Mouse (Mus musculus) G1E (cell line): Measurements from ENCODE around the gene 4921539E11Rik. TPM values are rescaled to one million over a fixed set of nuclear protein-coding genes. Genes with fewer than 3 reads are reported as not detected.

Experiments
- ATAC-seq: 2 replicates; pipeline ENCODE4 v1.8.0; 2016; ENCODE audit warnings: mild to moderate bottlenecking; ENCODE audit not compliant: insufficient number of reproducible peaks, poor library complexity, low FRiP score, severe bottlenecking; ENCODE audit errors: extremely low read depth
- DNase-seq: peaks from one replicate; pipeline ENCODE4 v3.0.0; 2012; ENCODE audit warnings: low spot score
- H3K27me3 ChIP-seq: 2 replicates; pipeline ENCODE4 v1.6.1; 2012; ENCODE audit warnings: mild to moderate bottlenecking, low read length, inconsistent platforms; ENCODE audit not compliant: insufficient read depth
- H3K36me3 ChIP-seq: replicated peaks from 2 replicates; pipeline ENCODE3; 2012; ENCODE audit warnings: mild to moderate bottlenecking, inconsistent platforms
- H3K4me1 ChIP-seq: 2 replicates; pipeline ENCODE4 v1.6.1; 2012; ENCODE audit warnings: low read depth, low read length, inconsistent platforms, mixed read lengths; ENCODE audit not compliant: insufficient read depth
- H3K4me3 ChIP-seq: 2 replicates; pipeline ENCODE4 v1.5.1; 2012; ENCODE audit warnings: low read depth, mild to moderate bottlenecking, inconsistent platforms, low read length, moderate library complexity, mixed read lengths
- H3K9me3 ChIP-seq: replicated peaks from 2 replicates; pipeline ENCODE4 v1.6.1; 2012; ENCODE audit warnings: inconsistent platforms
- CTCF ChIP-seq: IDR thresholded peaks from 2 replicates; pipeline ENCODE4 v1.5.1; 2012; ENCODE audit warnings: low read depth, low read length, inconsistent platforms, mixed read lengths
- GATA1 ChIP-seq: IDR thresholded peaks from 2 replicates; pipeline ENCODE4 v1.6.1; 2012; ENCODE audit warnings: borderline replicate concordance, low read length, inconsistent platforms, mixed read lengths
- GATA2 ChIP-seq: IDR thresholded peaks from 2 replicates; pipeline ENCODE4 v1.6.1; 2012; ENCODE audit warnings: low read depth, low read length, inconsistent platforms, borderline replicate concordance
- POLR2AphosphoS5 ChIP-seq: IDR thresholded peaks from 2 replicates; pipeline ENCODE4 v1.6.1; 2012; ENCODE audit warnings: low read depth, low read length, inconsistent platforms; ENCODE audit not compliant: insufficient replicate concordance
- TAL1 ChIP-seq: conservative IDR thresholded peaks from 2 replicates; pipeline ENCODE4 v1.6.1; 2012; ENCODE audit warnings: low read depth, low read length, inconsistent platforms, mixed read lengths
- polyA plus RNA-seq: library from polyadenylated mRNA; stranded (reverse); fragments of >175 nt; gene quantifications from 2 replicates; pipeline ENCODE4 v1.2.3, GENCODE M21; 2012
- total RNA-seq, 2 experiments: library from RNA; stranded (forward) in 1 of 2; stranded (reverse) in 1 of 2; fragments of 200-1000 nt in 1 of 2; fragments of >200 nt in 1 of 2; fragmentation: Nextera tagmentation in 1 of 2; gene quantifications; 2 replicates each; pipeline ENCODE4 v1.2.3; 2014 to 2017

4921539E11Rik gene
- total and polyA plus RNA-seq, 3 experiments: 0.22 TPM; not detected in 2

- no peak for DNase-seq
- Histone ChIP-seq H3K4me3 (no peak overlapping the region), H3K9me3 (no peaks in the 10 kb centered on the region)
These were observed 17.6 kb downstream of the 4921539E11Rik start for GRCm38 (mm10) chr4:103273021-103273420.

GRCm38 (mm10) chr4:103269336-103269735 is 21.3 kb downstream of the 4921539E11Rik start:
- TF ChIP-seq GATA2 (no peak), POLR2AphosphoS5 (no peak), TAL1 (no peak), GATA1 (no peak), CTCF (no peak)
- no peak for DNase-seq
- Histone ChIP-seq H3K4me3 (no peak overlapping the region), H3K9me3 (no peaks in the 10 kb centered on the region), H3K4me1 (no peaks in the 10 kb centered on the region), H3K27me3 (no peaks in the 10 kb centered on the region), H3K36me3 (no peaks in the 10 kb centered on the region)
- no peak; the same call in 1 of the 2 replicates for ATAC-seq

More at GRCm38 (mm10) chr4:103273021-103273420, 17.6 kb downstream of the 4921539E11Rik start:
- no peak for TF ChIP-seq TAL1
- TF ChIP-seq GATA1: no peak
- no peak for TF ChIP-seq CTCF
- TF ChIP-seq POLR2AphosphoS5: no peak
- no peak for TF ChIP-seq GATA2
- no peak for ATAC-seq
- Histone ChIP-seq H3K27me3 (no peaks in the 10 kb centered on the region), H3K4me1 (no peaks in the 10 kb centered on the region), H3K36me3 (no peaks in the 10 kb centered on the region)

GRCm38 (mm10) chr4:103265166-103265565 is 25.5 kb downstream of the 4921539E11Rik start:
- no peaks in the 10 kb centered on the region for H3K36me3 ChIP-seq
- ATAC-seq: no peak
- no peaks in the 10 kb centered on the region for H3K9me3 ChIP-seq
- TF ChIP-seq POLR2AphosphoS5: no peak
- no peak for TF ChIP-seq TAL1
- no peak for TF ChIP-seq GATA1
- no peak for TF ChIP-seq CTCF
- no peak for TF ChIP-seq GATA2
- DNase-seq: no peak
- no peaks in the 10 kb centered on the region for H3K4me1 ChIP-seq
- no peak overlapping the region for H3K4me3 ChIP-seq
- H3K27me3 ChIP-seq: no peaks in the 10 kb centered on the region

- Histone ChIP-seq H3K27me3 (no peaks in the 10 kb centered on the region), H3K4me3 (no peak overlapping the region), H3K36me3 (no peaks in the 10 kb centered on the region), H3K4me1 (no peaks in the 10 kb centered on the region), H3K9me3 (no peaks in the 10 kb centered on the region)
- TF ChIP-seq TAL1 (no peak), GATA1 (no peak), GATA2 (no peak), CTCF (no peak), POLR2AphosphoS5 (no peak)
- DNase-seq (no peak), ATAC-seq (peak; percentile 34; the same call in 1 of the 2 replicates)
These were observed 26.8 kb downstream of the 4921539E11Rik start for GRCm38 (mm10) chr4:103263812-103264396.

- TF ChIP-seq CTCF (no peak), GATA1 (no peak), POLR2AphosphoS5 (no peak), GATA2 (no peak), TAL1 (no peak)
- Histone ChIP-seq H3K4me3 (no peak overlapping the region), H3K27me3 (no peaks in the 10 kb centered on the region), H3K4me1 (no peaks in the 10 kb centered on the region), H3K36me3 (no peaks in the 10 kb centered on the region), H3K9me3 (no peaks in the 10 kb centered on the region)
- ATAC-seq: no peak
- DNase-seq: no peak
These were observed 27.3 kb downstream of the 4921539E11Rik start for GRCm38 (mm10) chr4:103263378-103263777.

GRCm38 (mm10) chr4:103258817-103259216 is 31.8 kb downstream of the 4921539E11Rik start:
- ATAC-seq: no peak
- H3K4me3 ChIP-seq: no peak overlapping the region
- no peak for TF ChIP-seq GATA2
- no peak for TF ChIP-seq POLR2AphosphoS5
- TF ChIP-seq CTCF: no peak
- H3K27me3 ChIP-seq: no peaks in the 10 kb centered on the region
- no peaks in the 10 kb centered on the region for H3K9me3 ChIP-seq
- no peaks in the 10 kb centered on the region for H3K4me1 ChIP-seq
- no peaks in the 10 kb centered on the region for H3K36me3 ChIP-seq
- DNase-seq: no peak
